Mouse (Mus musculus) thymus, postnatal 36 days (tissue): ENCODE measurements around the gene Ptprg.
"Not testable (repeated sequence)": the region's sequence is repeated elsewhere in the genome, so short reads cannot be mapped to it uniquely, and the experiment has no call there.

Source experiments
- DNase-seq, 2 experiments: peaks; one replicate each; pipeline ENCODE4 v3.0.0; 2022; ENCODE audit warnings: mixed read lengths in 2 of 2

Gene Ptprg

DNA sequence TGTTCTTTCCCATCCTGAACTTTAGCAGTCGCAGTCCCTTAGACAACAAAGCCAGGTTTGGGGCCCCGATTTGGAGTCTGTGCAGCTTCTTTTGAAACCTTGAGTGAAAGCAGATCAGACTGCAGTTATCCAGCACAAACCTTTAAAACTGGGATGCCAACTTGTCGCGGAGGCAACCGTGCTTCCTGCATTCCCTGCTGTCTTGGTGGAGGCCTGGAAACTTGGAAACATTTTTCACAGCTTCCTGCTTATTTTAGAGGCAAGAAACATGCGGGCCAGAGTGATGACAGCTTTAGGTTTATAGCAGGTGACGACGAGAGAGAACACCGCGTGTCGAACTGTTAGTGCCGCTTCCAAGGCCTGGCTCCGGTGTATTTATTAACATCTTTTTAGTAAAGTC lies 342.2 kb downstream of the Ptprg start:
- no peak for DNase-seq

DNA sequence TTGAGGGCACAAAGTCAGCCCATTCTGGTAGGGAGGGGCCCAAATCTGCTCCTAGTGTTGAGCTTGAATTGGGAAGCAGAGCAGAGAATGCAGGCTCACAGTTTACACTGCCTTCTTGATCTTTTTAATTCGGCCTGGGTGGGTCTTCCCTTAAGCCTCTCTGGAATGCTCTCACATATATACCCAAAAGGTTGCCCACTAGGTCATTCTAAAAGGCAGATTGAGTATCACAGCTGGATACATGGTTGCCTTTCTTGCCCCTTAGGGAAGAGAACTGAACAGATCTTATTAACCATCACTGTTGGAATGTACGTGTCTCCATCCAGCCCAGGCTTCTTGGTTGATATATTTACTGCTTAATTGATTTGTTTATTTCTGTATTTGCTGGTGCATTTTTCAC lies 349.5 kb downstream of the Ptprg start:
- no peak for DNase-seq

DNA sequence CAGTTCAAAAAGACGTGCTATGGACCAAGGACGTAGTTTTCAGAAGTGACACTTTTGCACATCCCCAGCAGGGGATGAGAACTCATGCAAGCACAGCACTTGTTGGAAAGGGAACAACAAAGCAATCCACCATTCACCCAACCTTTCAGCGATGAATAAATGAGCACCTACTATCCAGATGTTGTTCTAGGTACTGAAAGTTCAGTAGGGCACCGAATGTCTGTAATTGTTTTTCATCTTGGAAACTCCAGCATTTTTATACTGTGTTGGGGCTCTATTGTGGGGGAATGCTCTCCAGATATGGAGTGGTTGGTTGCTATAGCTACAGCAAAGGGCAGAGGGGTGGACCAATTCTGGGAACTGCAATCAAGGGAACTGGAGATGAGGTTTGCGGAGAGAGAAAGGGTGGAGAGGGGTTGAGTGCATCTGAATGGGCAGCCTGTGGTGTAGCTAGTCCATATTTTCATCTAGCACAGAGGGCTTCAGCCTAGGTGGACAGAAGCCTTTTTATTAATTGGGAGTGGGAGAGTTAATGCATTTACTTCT lies 352.9 kb downstream of the Ptprg start:
- no peak for DNase-seq

DNA sequence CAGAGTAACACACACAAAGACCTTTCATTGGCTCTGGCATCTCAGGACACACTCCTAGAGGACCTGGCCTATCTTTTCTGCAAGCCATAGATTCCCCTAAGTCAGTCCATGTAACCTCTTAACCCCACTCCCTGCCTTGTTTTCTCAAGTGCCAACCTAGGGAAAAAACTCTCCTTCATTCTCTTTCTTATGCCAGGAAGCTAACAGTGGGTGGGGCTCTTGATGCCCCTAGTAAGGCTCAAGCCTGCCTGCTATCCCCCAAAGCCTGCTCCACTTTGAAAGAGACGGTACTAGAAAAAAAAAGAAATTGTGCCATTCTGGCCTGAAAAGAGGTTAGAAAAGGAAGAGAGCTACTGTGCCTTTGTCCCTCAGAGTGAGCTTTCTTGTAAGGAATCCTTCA lies 358.9 kb downstream of the Ptprg start:
- no peak for DNase-seq

DNA sequence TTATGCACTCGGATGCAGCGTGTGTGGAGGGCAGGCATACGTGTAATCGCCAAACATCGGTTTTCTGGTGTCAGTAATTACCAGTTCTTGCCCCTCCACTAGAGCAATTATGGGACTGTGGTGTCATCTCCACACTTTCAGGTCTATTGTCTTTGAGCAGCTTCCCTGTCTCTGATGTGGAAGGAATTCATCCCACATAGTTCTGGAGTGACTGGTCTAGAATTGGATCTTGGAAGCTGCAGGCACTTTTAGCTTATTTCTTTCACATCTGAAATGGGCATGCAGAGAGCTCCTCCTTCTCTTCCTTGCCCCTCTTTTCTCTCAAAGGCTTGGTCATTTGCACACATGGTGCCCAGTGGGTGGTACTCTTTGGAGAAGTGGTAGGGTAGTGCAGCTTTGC lies 363.9 kb downstream of the Ptprg start:
- no peak for DNase-seq

DNA sequence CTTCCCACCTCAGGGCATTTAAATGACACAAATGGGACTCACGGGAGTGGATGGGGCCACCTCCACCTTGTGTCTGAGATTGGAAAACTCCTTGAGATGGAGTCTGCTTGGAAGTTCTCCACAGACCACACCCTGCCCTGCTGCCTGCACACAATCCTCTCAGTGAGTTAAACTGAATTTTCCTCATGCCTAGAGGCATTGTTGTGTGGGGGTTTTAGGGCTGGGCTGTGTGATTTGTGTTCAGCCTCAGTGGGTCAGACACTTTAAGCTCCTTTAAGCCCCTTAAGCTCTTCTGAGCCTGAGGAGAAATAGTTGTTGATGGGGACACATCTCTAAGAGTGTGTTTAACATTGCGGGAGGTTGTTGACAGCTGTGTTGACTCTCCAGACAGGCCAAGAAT lies 375.2 kb downstream of the Ptprg start:
- no peak for DNase-seq

DNA sequence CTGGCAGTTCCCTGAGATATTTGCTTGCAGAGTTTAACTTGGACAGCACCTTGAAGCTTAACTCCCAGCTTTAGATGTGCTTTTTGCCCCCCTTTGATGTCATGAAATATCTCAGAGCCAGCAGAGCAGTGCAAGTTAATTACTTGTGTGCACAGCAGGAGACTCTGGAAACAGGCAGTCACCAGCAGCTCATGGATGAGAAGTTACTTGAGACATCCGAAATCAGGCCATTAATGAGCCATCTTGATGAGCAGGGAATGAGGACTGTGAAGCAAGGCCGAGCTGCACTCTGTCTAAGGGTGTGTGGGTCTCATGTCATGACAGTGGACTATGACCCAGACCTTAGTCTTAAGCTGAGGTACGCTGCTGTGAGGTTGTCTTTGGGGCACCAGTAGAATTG lies 379.2 kb downstream of the Ptprg start:
- DNase-seq: no peak

DNA sequence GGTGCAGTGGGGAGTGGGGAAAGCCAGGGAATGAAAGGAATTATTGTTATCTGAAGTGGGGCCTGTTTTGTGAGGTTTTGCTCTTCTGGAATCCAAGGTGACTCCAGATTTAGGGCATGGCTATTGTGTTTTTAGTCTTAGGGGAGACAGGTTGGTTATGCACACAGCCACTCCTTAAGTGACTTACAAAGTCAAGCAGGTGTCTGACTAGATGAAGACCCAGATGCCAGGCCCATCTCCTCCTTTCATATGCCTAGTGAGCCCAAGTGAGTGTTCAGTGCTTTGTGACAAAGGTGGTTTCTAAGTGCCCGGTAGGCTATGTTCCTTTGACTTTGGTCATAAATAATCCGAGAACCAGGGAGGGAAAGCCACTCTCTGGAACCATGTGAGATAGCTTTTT lies 381.2 kb downstream of the Ptprg start:
- DNase-seq: no peak

DNA sequence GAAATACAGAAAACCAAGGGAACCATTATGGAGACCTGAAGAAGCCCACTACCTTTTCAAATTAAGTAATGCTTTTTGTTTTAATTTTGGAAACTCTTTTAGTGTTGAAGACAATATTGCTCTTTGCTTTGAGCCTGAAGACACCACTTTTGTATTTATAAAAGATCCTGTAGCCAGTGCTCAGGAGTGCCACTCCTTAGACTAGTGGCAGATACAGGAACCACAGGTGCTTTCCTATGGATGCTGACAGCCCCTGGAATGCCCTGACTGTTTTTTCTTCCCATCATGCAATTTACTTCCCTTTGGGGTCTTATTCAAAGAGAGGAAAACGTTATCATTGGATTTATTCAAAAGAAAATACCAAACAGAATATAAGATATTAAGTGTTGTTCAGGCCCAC lies 381.9 kb downstream of the Ptprg start:
- no peak for DNase-seq

DNA sequence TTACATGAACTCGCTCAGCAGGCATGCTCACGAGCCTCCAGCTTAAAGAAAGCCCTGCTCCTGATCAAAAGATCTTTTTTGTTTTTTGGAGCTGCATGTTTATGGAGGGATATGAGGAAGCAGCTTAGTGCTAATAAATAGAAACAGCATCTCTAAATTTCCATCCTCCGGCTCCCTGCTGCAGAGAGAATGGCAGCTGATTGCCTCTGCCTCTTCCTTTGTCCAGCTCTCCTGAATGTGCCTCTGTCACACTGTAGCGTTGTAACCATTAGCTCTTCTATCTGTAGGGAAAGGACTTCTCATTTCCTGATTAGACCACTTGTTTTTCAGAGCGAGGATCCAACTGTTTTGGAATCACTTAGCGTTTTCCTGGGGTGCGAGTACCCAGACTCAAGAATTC lies 382.4 kb downstream of the Ptprg start:
- no peak for DNase-seq

DNA sequence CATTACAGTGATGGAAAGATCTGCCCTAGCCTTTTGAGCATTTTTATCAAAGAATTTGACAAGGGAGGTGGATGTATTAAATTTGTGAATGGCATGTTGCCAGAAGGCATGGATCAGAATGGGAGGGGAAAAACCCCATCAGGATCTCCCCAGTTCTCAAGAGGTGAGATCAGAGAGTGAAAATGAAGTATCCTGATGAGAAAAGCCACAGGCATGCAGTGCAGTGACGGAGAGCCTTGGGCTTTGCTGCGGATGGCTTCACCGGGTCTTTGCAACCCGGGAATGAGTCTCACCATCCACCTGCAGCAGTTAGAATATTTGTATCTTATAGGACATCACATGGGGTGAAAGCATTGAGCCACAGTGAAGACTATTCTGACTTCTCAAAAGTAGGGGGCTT lies 385.6 kb downstream of the Ptprg start:
- no peak for DNase-seq

DNA sequence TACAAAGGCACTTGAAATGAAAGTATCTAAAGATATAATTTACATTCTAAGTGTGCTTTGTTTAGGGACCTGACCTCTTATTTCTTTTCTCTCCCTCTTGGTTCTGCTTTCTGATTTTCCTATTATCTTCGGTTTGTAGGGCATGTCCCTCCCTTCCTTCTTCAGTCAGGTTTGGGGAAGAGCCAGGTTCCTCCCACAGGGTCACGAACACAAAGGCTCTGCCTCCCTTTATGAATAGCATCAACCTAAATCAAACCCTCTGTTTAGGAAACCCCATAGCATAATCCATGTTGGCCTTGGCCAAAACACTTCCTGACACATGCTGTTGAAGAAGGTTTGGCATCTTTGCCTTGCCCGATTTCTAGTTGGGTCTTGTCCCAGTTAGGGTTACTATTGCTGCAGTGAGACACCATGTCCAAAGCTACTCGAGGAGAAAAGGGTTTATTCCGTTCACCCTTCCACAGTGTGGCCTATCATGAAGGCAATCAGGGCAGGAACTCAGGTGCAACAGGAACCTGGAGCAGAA lies 388.7 kb downstream of the Ptprg start:
- no peak for DNase-seq

DNA sequence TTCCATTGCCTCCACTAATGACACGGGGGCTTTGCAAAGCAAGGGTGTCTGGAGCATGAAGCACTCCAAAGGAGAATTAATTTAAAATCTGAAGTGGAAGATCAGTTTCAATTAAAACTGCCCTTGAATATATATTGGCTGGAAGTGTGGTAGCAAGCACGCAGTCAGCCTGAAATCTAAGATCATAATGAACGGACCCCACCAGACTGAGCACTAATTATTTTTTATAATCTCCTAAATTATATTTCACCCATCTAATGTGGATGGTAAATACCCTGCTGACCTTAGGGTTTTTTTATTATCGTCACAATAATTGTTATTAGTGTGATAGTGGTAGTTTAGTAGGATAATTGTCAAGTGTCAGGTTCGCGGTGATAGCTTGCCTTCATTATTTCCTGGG lies 397.0 kb downstream of the Ptprg start:
- DNase-seq: no peak

DNA sequence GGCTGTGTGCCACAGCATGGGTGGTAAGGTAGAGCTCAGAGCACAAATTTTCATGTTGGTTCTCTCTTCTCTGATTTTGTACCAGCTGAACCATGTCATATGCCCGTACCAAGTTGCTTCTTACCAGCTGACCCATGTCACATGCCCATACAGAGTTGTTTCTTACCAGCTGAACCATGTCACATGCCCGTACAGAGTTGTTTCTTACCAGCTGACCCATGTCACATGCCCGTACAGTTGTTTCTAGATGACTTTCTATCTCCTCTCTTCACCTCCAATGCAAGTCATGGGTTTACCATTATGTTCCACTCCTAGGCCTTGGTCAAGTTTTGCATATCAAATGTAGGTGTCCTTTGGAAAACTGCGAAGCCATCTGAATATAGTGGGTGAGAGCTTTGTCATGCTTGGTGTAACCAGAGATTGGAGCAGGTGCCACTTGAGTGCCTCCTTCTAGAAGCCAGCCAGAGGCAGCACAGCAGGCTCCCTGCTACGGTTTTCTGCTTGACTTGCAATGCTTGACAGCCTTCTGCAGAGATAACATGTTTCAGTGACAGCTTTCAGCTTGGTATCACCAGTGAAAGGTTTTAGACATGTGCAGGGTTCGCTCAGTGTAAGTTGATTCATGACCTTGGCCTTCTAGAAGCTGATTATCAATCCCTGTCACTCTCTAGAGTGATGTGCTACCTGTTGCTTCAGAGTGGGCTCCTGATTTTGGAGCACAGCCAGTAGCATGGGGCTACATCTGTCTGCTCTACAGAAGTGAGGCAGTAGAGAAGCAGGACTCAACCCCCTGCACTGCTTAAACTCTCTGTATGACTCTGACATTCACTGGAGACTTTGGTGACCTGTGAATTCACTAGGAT lies 401.9 kb downstream of the Ptprg start:
- no peak for DNase-seq

DNA sequence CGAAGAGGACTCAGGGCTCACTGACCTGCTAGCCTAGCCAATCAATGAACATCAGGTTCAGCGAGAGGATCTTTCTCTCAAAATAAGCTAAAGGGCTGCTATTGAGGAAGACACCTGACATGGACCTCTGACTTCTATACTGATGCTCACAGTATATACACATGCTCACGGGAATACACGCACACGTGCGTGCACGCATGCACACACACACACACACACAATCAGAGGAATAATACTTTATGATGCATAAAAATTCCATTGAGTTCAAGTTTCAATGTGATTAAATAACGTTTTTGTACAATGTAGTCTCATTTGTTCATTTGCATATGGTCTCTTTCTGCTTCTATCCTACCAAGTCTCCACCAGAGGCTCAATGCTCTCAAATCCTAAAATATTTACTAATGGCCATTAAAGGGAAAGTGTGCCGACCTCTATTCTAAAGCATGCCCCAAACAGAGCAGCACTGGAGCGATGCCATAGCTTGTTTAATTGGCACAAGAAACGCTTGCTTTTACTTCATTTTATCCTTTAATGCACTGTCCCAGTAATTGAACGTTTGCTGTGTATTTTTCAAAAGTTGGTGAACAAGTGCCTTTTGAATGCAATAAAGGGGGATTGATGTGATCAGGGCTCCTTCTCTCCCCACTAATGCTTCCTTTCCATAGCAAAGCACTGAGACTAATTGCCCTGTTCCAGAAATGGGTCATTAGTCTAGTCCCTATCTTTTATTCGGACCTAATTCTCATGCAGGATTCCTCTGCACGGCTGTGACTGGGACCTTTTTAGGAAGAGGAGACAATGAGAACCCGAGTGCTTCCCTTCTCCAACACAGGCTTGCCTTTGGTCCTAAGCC lies 407.2 kb downstream of the Ptprg start:
- no peak for DNase-seq

DNA sequence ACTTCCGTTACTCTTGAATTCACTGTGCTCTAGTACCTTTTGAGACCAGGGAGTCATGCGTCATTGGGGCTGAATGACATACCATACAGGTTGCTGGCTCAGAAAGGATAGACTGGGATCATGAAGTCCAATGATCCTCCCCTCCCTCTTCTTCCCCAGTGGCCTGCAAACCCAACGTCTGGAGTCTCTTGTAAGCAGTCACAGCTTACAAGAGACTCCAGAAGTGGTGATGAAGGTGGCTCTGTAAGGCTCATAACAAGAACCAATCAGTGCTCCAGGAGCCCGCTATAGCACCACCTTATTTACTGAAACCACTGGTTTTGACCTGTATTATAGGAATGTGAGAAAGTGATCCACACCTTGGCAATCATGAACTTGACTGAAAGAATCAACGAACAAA lies 408.8 kb downstream of the Ptprg start:
- DNase-seq: no peak

DNA sequence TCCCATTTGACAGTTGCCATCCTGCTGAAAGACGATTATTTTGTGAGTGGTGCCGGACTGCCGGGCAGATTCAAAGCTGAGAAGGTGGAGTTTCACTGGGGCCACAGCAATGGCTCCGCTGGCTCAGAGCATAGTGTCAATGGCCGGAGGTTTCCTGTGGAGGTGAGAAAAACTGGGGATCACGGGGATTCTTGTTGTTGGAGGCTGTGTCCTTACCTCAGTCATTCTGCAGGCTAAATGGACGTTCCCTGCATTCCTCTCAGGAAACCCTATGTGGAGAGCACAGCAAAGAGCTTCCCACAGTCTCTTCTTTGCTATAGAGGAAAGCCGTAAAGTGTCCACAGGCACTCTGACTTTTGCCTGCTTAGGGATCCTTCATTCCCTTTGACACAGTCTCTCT lies 409.2 kb downstream of the Ptprg start:
- no peak for DNase-seq

DNA sequence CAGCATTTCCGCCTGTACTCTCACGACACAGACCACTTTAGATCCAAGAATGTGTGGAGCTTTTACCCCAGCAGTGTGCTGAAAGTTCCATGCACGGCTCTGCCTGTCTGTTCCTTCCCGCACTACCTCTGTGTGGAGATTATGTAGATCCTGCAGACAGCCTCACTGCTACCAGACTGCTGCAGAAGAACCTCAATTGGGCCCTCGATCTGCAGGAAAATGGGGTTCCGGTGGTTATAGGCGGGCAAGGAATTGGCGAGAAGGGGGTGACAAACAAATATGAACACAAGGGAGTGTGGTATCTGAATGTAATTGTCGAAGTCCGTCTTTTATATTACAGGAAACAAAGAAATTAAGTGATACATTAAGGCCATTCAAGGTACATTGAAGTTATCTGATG lies 410.5 kb downstream of the Ptprg start:
- no peak for DNase-seq

DNA sequence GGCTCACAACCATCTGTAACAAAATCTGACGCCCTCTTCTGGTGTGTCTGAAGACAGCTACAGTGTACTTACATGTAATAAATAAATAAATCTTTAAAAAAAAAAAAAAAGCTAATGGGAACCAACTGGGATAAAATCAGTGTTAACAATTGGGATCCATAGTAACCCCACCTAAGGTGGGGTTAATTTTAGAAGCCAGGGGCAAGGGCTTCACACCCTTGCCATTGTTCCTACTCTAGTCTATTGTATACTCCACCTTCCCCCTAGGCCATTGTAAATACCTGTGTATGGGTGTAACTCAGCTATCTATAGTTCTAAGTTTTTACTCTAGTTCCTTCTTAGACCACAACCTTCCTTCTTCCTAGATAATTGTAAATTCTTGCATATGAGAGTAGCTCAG lies 411.0 kb downstream of the Ptprg start:
- not testable (repeated sequence) for DNase-seq

DNA sequence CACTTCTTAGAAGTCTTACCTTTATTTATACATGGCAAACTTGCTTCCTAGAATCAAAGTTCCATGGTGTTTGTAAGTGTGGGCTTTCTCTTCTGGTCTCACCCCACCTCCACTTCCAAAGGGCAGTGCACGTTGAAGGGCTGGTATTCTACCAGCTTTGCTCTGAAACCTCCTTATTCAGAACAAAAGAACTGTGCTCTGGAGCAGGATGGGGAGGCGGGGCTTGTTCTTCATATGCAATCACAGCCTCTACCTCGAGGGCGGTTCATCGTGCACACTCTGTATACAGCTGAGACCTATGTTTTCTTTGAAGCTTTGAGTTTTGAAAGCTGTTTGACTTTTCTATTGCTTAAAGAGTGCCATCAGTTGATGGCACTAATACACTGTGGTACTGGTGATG lies 412.5 kb downstream of the Ptprg start:
- no peak for DNase-seq

DNA sequence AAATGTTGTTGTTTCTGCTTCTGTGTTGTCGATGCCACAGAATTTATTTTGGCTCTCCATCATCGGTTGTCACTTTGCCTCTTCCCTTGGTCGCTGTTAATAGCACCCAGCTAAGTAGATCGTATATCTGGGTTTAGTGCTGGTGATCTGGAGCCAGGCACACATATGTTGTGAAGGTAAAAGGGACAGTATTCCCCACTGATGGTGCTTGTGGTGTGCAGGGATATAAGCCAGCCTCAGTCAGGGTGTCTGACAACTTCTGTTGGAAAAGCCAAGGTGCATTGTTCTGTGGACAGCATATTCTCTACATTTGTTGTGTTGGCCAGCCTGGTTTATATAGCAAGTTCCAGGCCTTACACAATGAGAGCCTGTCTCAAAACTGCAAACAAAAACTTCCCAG lies 428.4 kb downstream of the Ptprg start:
- DNase-seq: no peak

DNA sequence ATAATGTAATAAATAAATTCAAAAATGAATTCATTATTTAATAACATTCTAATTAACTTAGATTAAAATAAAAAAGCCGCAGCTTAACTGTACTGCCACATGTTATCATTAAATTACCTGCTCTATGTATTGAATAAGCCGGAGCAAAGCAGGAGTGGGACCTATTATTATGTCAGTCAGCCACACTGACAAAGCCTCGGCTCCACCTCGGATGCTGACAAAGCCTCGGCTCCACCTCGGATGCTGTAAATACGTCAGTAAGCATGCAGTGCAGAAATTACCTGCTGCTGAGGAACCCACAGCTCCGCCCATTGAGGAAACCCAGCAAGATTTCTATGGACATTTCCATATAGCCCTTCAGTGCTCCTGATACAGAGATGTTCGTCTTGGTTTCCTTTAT lies 429.7 kb downstream of the Ptprg start:
- no peak for DNase-seq

DNA sequence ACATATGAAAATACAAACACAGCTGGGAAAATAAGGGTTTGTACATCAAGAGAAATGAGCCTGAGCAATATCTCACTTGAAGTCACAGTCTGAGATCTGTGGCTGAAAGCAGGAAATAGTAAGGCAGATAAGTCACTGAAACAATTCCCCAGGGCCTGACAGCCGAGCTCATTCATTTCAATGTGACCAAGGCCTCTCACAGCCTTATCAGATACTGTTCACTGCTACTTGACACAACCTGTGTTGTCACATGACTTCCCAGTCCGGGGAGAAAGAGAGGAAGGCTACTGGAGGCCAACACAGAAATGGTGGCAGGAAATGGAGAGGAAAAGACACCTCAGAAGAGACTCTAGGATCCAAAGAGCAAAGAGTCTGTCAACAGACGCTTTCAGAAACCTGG lies 430.8 kb downstream of the Ptprg start:
- DNase-seq: no peak

DNA sequence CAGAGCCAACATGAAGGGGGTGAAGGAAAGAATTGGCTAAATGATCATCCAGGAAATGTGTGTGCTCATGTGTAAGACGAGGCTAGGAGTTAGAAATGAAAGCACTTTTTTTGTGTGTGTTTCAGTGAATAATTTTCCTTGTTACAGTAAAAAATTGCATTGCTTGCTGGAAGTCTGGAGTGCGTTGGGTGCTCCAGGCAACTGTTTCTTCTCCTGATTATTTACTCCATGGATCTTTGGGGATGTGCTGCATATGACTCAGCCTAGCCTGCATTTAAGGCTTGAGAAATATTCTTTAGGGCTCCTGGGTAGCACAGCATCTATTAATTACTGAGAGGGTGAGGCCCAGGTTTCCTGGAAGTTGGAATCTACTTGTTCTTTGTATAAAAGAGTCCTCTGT lies 435.6 kb downstream of the Ptprg start:
- DNase-seq: no peak
